ENCODE assay signal across 8 mouse cellular contexts in the genomic region with DNA sequence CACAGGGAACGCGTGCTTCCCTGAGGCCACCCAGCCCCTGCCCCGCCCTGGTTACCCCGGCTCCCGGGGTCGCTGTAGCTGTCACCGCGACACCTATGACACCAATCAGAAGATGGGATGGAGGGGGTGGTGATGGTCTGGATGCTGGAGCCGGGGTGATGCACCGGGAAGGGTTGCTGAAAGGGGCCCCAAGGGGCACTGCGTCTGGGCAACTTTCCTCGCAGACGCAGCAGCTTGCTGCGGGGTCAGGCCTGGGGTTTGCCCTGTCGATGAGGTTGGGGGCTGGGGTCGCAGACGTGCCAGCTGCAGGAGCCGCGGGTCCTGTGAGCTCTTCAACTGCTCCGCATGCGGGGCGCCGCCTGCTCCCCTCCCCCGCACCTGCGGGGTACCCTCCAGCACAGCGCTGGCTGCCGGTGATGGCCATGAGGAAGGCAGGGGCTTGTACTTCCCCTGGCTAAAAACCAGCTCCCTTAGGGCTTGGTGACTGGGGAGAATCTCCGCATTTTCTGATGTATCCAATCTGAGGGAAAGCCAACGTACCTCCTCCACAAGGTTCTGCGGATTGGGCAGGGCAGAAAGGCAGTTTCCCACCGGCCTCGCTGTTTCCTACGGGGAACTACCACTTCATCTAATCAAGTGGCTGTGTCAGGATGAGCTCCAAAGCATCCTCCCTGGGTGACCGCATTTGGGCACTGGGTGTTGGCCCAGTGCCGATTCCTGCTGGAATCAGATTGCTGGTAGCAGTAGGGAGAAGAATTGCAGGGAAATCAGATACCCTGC. TPM values are rescaled to one million over a fixed set of nuclear protein-coding genes. Genes with fewer than 3 reads are reported as not detected.
DNase-seq lines count a peak whose midpoint lies in the region; ATAC-seq and TF ChIP-seq lines count a peak whose summit lies in the region.

No protein-coding gene starts in this region.

- no peaks in the 10 kb centered on the region; the same call in 1 of the 2 replicates for H3K4me1 ChIP-seq in heart, embryonic 11.5 days (ENCODE audit: control insufficient read depth, insufficient read depth, low read length)
- H3K4me1 ChIP-seq in embryonic facial prominence, embryonic 15.5 days = peaks cover 15% of the 10 kb centered on the region
- no peaks in the 10 kb centered on the region for H3K4me1 ChIP-seq in intestine, postnatal 0 days (replicated peaks; ENCODE audit: control insufficient read depth, insufficient read depth, low read length)
- H3K4me1 ChIP-seq in limb, embryonic 14.5 days (ENCODE audit: control insufficient read depth, insufficient read depth, low read length) = 0 out of 2 replicates have a peak, but pooled peaks cover 4% of the 10 kb centered on the region

- ATAC-seq in heart, embryonic 11.5 days (replicated peaks; ENCODE audit: insufficient number of reproducible peaks, low FRiP score, low TSS enrichment) = peak; percentile 33; the same call in 1 of the 2 replicates
- peak; percentile 41; the same call in 1 of the 2 replicates for ATAC-seq in embryonic facial prominence, embryonic 15.5 days (ENCODE audit: insufficient number of reproducible peaks, low FRiP score, low TSS enrichment, low read depth)
- no peak for ATAC-seq in intestine, postnatal 0 days
- ATAC-seq in limb, embryonic 14.5 days (ENCODE audit: low FRiP score, low read depth) = peak; percentile 73; the same call in 1 of the 2 replicates
- no peak for ATAC-seq in megakaryocyte-erythroid progenitor cell, adult 5-6 weeks (replicated peaks; ENCODE audit: low FRiP score, low TSS enrichment, poor library complexity, severe bottlenecking)

- TF ChIP-seq CTCF in intestine, postnatal 0 days (IDR thresholded peaks at IDR 0.05; ENCODE audit: low read depth) = no peak

- no peaks in the 10 kb centered on the region for H3K36me3 ChIP-seq in heart, embryonic 11.5 days (ENCODE audit: control insufficient read depth, insufficient read depth, low read length)
- no peaks in the 10 kb centered on the region for H3K36me3 ChIP-seq in embryonic facial prominence, embryonic 15.5 days
- H3K36me3 ChIP-seq in intestine, postnatal 0 days (ENCODE audit: control insufficient read depth, insufficient read depth) = no peaks in the 10 kb centered on the region
- no peaks in the 10 kb centered on the region for H3K36me3 ChIP-seq in limb, embryonic 14.5 days (ENCODE audit: control insufficient read depth, insufficient read depth, low read length)

- no peak overlapping the region for H3K27ac ChIP-seq in heart, embryonic 11.5 days (ENCODE audit: low read depth, low read length)
- no peak overlapping the region for H3K27ac ChIP-seq in embryonic facial prominence, embryonic 15.5 days (replicated peaks)
- no peak overlapping the region for H3K27ac ChIP-seq in intestine, postnatal 0 days (ENCODE audit: low read depth, low read length)
- no peak overlapping the region for H3K27ac ChIP-seq in limb, embryonic 14.5 days (replicated peaks; ENCODE audit: low read depth, low read length)

- peak overlapping the region; percentile 56 for H3K9ac ChIP-seq in heart, embryonic 11.5 days (ENCODE audit: low read depth, low read length)
- H3K9ac ChIP-seq in embryonic facial prominence, embryonic 15.5 days = peak overlapping the region; percentile 0; the same call in 1 of the 2 replicates
- H3K9ac ChIP-seq in intestine, postnatal 0 days (ENCODE audit: low read depth, low read length) = no peak overlapping the region
- H3K9ac ChIP-seq in limb, embryonic 14.5 days (ENCODE audit: low read depth, low read length, severe bottlenecking) = peak overlapping the region; percentile 43

- TF ChIP-seq POLR2A in limb, embryonic 14.5 days (IDR thresholded peaks at IDR 0.05; ENCODE audit: borderline replicate concordance, extremely low read depth, insufficient read depth, insufficient read length) = no peak

- H3K9me3 ChIP-seq in heart, embryonic 11.5 days (replicated peaks; ENCODE audit: control insufficient read depth, low read length) = no peaks in the 10 kb centered on the region
- H3K9me3 ChIP-seq in embryonic facial prominence, embryonic 15.5 days (replicated peaks) = no peaks in the 10 kb centered on the region
- H3K9me3 ChIP-seq in intestine, postnatal 0 days (ENCODE audit: control insufficient read depth) = no peaks in the 10 kb centered on the region
- no peaks in the 10 kb centered on the region for H3K9me3 ChIP-seq in limb, embryonic 14.5 days (ENCODE audit: control insufficient read depth, low read length)

- peaks cover 12% of the 10 kb centered on the region for H3K27me3 ChIP-seq in heart, embryonic 11.5 days (ENCODE audit: control insufficient read depth, insufficient read depth, low read length)
- peaks cover 16% of the 10 kb centered on the region for H3K27me3 ChIP-seq in embryonic facial prominence, embryonic 15.5 days
- H3K27me3 ChIP-seq in intestine, postnatal 0 days (replicated peaks; ENCODE audit: control insufficient read depth, insufficient read depth, low read length) = peaks cover 10% of the 10 kb centered on the region; the same call in 1 of the 2 replicates
- H3K27me3 ChIP-seq in limb, embryonic 14.5 days (ENCODE audit: control insufficient read depth, insufficient read depth, low read length) = 0 out of 2 replicates have a peak, but pooled peaks cover 7% of the 10 kb centered on the region

- H3K4me2 ChIP-seq in heart, embryonic 11.5 days = peak overlapping the region; percentile 99
- H3K4me2 ChIP-seq in embryonic facial prominence, embryonic 15.5 days (replicated peaks) = peak overlapping the region; percentile 97
- peak overlapping the region; percentile 71 for H3K4me2 ChIP-seq in intestine, postnatal 0 days (replicated peaks; ENCODE audit: low read depth)
- peak overlapping the region; percentile 100 for H3K4me2 ChIP-seq in limb, embryonic 14.5 days (replicated peaks; ENCODE audit: low read depth, low read length, severe bottlenecking)

- H3K4me3 ChIP-seq in heart, embryonic 11.5 days (ENCODE audit: low read depth, low read length) = peak overlapping the region; percentile 59
- peak overlapping the region; percentile 50 for H3K4me3 ChIP-seq in embryonic facial prominence, embryonic 15.5 days (replicated peaks)
- peak overlapping the region; percentile 39 for H3K4me3 ChIP-seq in intestine, postnatal 0 days (ENCODE audit: low read depth, low read length)
- H3K4me3 ChIP-seq in limb, embryonic 14.5 days (replicated peaks; ENCODE audit: low read length) = peak overlapping the region; percentile 50

- 1% methylated on average over 34 of the region's 35 CpGs for WGBS in heart, embryonic 11.5 days (ENCODE audit: insufficient replicate concordance)
- under 1% methylated on average over 35 of the region's 35 CpGs for WGBS in embryonic facial prominence, embryonic 15.5 days
- WGBS in intestine, postnatal 0 days = under 1% methylated on average over 35 of the region's 35 CpGs
- under 1% methylated on average over 28 of the region's 35 CpGs for WGBS in limb, embryonic 14.5 days

- DNase-seq in heart, adult 8-10 months (ENCODE audit: low spot score) = no peak
- DNase-seq in adrenal gland, adult 2 months = peak; percentile 2
- no peak for DNase-seq in limb, embryonic 14.5 days (ENCODE audit: low spot score)
- DNase-seq in right cerebral cortex, postnatal 10 days (ENCODE audit: low spot score in 2 of 2) = peak; percentile 77 to 81

RNA-seq across cellular contexts. Expression of gene Cntn1, which starts 0.6 kb away (rescaled TPM):
- 0.30 and 0.76 TPM in 2 replicates for polyA plus RNA-seq in heart, embryonic 11.5 days (2014; fragmentation: Nextera tagmentation; extraction: Ambion mirVana)
- under 1 TPM; 0.05 to 0.09 (median 0.07) TPM for total RNA-seq in heart, adult 8-10 months (2022)
- total RNA-seq in adrenal gland, adult 2 months (2021) = 1 to 10 TPM; 2.7 to 4.1 TPM
- 0.21 and 0.42 TPM in 2 replicates for polyA plus RNA-seq in adrenal gland, adult 2 months (2012; rRNA removed)
- polyA plus RNA-seq in embryonic facial prominence, embryonic 15.5 days (2015; fragmentation: Nextera tagmentation; extraction: Ambion mirVana) = 1.4 and 2.2 TPM in 2 replicates
- 2.3 and 2.4 TPM in 2 replicates for polyA plus RNA-seq in intestine, postnatal 0 days (2015; fragmentation: Nextera tagmentation; extraction: Ambion mirVana)
- 1.2 and 1.3 TPM in 2 replicates for polyA plus RNA-seq in limb, embryonic 14.5 days (2012; rRNA removed)
- polyA plus RNA-seq in limb, embryonic 14.5 days (2014; fragmentation: Nextera tagmentation; extraction: Ambion mirVana) = 2.2 and 2.5 TPM in 2 replicates
- total RNA-seq in megakaryocyte-erythroid progenitor cell, adult 5-6 weeks (2014; fragmentation: Nextera tagmentation) = not detected in 2 replicates
- not detected in 2 replicates for total RNA-seq in megakaryocyte-erythroid progenitor cell, adult 5-6 weeks (2017)

Comparison
In these comparisons a context has a peak if more than half of its experiments do, and no peak if none do; other contexts are left out.
1. ATAC-seq: peak in heart, embryonic 11.5 days (single experiment), embryonic facial prominence, embryonic 15.5 days (single experiment) and limb, embryonic 14.5 days (single experiment); none in intestine, postnatal 0 days (single experiment) and megakaryocyte-erythroid progenitor cell, adult 5-6 weeks (single experiment).
2. DNase-seq: peak in adrenal gland, adult 2 months (single experiment) and right cerebral cortex, postnatal 10 days (2 of 2); none in heart, adult 8-10 months (single experiment) and limb, embryonic 14.5 days (single experiment).
3. Peak in every context shown above with its lines, with median percentiles within 50 percentile points of each other: H3K4me2 ChIP-seq and H3K4me3 ChIP-seq.